Mouse (Mus musculus) retina, adult 2 months (tissue): Measurements from ENCODE around the gene Cfap97d2.

Experiments
- DNase-seq: peaks from one replicate; pipeline ENCODE4 v3.0.0-alpha.2; 2012; ENCODE audit warnings: low read depth, low spot score

Gene Cfap97d2

DNA sequence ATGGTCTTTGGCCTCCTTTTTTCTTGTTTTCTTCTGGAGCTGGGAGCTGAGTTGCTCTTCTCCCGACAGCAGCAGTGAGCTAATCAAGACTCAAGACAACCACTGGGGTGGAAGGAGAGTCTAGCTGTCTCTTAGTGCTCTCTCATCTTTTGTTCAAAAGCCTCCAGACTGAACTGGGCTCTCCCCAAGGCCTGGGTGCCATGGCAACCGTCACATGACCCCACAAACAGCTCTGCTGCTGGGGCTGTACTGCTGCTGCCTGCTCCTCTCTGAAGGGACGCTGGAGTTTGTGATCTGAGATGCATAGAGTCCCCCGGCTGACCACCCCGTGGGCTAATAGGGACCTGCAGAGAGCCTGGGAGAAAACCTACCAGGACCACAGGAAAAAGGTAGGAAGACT, at the start of gene Cfap97d2:
TSS of gene Cfap97d2 (plus strand) at position 222 of the 400 bp plus-strand sequence.
- DNase-seq = peak; percentile 30

DNA sequence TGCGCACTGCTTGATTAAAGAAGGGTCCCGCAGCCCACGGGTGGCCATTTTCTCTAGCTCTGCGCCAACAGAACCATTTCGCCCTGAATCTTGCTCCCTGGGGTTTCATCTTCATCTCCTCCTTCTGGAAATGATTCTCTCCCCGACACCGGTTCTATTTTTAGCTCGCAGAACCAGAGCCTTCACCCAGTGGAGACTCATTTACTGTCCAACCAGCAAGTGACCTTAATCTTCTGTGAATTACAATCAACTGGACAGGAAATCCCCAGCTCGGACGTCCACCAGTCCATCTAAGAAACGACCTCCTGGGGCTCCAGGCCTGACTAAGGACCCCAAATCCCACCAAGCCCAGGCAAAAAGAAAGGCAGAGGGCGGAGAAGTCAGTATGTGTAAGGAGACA, 48.2 kb upstream of the Cfap97d2 start:
- no peak for DNase-seq

- DNase-seq = no peak
Observed at GRCm38 (mm10) chr8:13660323-13660722, 45.4 kb upstream of the Cfap97d2 start.

DNA sequence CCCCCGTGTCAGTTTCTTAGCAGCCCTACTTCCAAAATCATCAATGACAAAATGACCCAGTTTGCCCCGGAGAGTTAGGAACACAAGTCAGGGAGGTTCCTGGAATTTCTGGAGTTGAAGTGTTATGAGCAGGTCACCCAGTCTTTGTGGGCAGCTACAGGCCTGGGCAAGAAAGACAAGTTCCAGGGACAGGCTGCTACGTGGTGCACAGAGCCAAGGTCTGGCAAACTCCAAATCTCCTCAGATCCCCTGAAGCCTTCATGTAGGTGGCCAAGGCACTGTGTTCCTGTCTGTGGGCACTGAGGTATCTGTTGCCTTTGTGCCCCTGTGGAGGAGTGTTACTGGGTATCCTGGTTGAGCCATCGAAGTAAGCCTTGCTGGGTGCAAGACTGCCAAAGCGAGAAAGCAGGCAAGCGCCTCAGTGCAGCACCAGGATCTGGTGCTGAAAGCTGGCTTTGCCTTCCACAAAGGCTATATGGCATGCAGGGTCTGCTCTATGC, 40.9 kb upstream of the Cfap97d2 start:
- DNase-seq = no peak

DNA sequence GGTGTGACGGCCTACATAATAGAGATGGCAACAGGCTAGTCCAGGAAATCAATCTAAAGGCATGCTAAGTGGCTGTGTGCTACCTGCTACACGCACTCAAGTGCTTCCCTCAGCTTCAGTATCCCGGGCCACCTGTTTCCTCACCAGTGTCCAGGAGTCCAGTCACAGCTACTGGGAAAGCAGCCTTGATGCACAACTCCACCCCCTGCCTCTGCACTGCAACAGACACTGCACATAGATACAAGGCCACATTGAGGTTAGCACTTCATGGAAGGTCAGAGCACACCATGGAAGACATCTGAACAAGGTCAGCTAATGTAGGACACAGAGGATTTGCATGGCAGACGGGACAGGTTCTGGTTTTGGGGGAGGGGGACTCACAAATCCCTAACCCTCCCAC, 40.2 kb upstream of the Cfap97d2 start:
- no peak for DNase-seq

GRCm38 (mm10) chr8:13665944-13666343, 39.7 kb upstream of the Cfap97d2 start:
- no peak for DNase-seq

- no peak for DNase-seq
Observed at GRCm38 (mm10) chr8:13667917-13668316, 37.8 kb upstream of the Cfap97d2 start.

DNA sequence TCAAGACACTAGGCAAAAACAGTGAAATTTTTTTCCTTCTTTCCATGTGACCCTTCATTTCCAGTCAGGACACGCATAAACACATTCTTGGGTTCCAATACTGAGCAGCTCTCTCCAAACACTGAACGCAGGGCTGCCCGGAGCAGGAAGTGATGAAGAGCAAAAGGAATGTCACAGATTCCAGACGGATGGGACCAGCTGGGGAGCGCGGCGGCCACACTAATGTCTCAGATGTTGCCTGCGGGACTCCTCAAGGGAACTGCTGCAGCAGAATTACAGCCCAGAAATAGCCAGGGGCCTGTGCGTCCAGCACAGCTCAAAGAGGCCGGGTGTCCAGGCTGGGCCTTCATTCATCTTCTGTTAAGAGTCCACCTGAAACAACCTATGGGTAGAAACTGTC, 37.3 kb upstream of the Cfap97d2 start:
- no peak for DNase-seq

GRCm38 (mm10) chr8:13670011-13670471, 35.6 kb upstream of the Cfap97d2 start:
- no peak for DNase-seq

DNA sequence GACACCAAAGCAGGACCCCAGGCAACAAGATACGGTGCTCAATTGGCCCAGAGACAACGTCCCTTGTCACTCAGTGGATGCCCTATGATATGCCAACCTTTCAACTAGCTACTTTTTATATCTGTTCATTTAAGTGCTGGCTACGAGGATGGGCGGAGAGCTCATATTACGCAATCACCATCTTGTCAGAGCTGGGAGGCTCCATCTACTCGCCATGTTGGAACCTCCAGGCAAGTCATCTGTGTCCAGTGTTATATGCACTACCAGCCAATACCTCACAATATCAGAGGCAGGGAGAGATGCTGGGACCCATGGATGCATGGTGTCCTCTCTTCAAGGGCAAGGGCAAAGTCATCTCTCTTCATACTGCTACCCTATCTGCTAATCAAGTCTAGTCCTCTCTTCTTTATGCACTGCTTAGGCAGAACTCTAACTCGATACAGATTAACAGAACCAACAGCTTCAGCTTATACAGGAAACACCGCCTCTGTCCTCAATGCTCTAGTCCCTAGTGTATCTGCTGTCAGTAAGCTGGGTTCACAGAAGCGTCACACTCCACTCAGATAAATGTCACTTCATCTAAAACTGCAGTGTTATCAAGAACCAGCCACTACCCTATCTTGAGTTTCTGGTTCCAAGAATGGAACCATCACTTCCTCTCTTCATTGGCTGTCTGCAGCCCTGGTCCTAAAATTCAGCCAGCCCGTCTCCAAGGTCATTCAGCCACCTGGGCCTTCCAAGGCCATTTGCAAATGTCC, 34.3 kb upstream of the Cfap97d2 start:
- DNase-seq = no peak

- DNase-seq = no peak
Observed at GRCm38 (mm10) chr8:13673215-13673614, 32.5 kb upstream of the Cfap97d2 start.

DNA sequence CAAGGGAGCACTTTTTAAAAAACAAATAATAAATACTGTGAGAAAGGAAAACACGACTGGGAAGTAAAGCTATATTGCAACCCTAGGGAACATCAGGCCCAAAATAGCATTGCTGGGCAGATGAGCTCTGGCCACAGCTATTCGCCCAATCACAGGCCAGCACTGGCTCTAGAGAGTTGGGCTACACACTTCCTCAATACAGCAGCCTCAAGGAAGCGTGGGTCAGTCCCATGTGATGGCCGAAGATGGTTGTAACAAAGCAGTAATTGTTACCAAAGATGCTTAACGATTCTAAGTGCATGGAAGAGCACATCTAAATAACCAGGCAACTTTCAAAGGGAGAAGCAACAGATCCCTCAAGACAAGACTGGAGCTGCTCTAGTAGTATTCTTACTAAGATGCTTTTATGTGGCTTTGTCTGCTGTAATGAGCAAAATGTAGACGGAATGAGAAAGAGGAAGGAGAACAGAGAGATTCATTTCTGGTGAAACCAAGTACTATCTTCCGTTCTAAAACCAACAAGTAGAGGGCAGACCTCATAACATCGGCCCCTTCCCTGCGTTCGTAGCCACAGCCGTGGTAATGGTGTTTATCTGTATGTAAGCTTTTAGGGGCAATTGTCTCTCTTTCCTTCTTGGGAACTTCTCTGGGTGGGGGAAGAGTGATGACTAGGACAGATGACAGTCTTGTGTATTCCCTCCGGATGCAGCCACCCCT, 31.2 kb upstream of the Cfap97d2 start:
- no peak for DNase-seq

DNA sequence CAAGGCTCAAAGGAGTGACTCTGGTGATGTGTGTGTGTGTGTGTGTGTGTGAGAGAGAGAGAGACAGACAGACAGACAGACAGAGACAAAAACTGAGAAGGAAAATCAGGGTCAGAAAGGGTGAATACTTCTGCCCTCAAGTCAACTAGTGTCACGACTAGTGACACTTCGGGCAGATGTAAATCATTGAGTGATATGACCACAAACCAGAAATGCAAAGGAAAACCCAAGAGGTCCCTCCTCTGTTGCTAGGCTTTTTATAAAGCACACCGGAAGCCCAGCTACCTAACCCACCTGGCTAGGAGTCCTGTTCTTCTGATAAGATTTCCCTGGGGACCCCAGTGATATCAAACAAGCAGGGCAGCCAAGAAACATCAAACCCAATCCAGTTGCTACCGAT, 30.6 kb upstream of the Cfap97d2 start:
- no peak for DNase-seq

- no peak for DNase-seq
Observed at GRCm38 (mm10) chr8:13675524-13675923, 30.2 kb upstream of the Cfap97d2 start.

DNA sequence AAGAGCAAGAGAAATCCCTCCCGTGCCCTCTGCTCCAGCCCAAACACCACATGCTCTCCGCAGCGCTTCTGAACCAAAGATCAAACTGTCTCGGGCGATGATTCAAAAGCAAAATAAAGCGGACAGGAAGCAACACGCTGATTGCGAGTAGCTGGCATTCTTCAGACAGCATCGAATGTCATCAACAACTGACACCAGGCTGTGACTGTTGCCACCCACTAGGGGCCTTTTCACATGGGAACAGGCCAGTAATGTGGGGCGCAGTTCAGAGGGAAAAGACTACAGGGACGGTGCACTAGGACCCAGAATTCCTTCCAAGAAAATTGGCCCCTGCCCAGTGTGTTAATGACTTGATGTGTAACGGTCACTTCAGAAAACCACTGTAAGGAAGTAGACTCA, 29.4 kb upstream of the Cfap97d2 start:
- DNase-seq = no peak

DNA sequence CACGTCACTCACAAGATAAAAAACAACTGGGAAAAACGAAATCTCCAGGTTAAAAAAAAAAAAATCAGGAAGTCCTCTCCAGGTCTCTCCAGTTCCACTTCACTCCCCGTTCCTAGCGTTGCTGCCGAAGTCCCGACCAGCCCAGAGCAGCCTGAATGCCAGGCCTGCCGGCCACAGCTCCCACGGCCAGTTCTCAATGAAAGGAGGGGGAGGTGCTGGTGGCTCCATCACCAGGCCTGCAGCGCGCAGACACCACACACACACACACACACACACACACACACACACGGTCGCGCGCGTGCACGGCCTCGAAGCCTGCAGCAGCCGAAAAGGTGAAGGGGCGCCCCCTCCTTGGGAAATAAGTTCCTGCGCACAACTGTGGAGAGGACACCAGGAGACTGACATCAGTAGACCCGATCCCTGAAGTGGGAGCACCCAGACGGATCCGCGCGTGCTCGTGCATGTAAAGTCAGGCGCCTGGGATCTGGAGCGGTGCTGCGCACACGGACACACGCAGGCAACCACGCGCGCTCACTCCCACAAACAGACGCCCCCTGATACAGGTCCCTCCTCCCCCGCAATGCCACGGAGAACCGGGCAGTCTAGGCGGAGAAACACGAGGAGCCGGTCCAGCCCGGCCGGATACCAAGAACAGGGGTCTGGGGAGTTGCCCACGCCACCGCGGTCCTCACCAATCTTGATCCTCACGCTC, 28.8 kb upstream of the Cfap97d2 start:
- DNase-seq = no peak

DNA sequence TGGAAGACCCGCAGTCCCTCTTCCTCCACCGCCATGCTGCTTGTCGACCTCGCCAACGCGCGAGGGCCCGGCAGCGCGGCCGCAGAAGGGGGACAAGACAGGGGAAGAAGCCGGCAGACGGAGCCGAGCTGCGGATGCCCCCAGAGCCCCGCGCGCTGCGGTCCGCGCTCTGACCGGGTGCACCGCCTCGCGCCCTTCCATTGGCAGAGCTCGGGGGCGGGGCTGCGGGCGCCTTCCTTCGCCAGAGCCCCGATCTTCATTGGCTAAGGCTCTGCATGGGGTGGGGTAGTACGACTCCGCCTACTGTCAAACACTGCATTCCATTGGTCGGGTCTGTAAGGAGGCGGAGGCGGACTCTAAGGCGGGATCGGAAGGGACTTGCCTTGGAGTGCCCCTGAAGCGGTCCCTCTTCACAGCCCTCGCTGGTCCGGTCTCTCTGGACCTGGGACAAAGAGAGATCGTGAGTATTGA, 28.2 kb upstream of the Cfap97d2 start, which contains the start of gene Rasa3:
TSS of gene Rasa3 (minus strand) at position 191 of the 471 bp plus-strand sequence.
- peak; percentile 77 for DNase-seq

DNA sequence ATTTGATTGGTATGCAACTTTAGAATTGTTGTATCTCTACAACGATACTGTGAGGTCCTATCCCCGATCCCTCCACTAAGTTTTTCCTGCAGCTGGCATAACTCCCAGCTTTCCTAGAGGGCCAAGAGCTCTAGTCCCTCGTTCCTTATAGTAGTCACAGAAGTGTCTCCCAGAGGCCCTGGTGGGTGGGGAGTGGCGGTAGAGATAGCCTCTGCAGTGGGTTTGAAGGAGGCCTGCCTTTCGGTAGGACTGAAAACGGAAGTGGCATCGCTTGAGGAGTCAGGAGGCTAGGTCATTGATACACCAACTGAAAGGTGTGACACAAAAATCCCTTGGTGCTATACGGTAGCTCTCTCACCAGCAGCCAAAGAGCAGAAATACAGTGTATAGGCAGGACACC, 27.5 kb upstream of the Cfap97d2 start:
- no peak for DNase-seq

GRCm38 (mm10) chr8:13684131-13684530, 21.6 kb upstream of the Cfap97d2 start:
- DNase-seq = no peak

- no peak for DNase-seq
Observed at GRCm38 (mm10) chr8:13685674-13686314, 19.9 kb upstream of the Cfap97d2 start.

DNA sequence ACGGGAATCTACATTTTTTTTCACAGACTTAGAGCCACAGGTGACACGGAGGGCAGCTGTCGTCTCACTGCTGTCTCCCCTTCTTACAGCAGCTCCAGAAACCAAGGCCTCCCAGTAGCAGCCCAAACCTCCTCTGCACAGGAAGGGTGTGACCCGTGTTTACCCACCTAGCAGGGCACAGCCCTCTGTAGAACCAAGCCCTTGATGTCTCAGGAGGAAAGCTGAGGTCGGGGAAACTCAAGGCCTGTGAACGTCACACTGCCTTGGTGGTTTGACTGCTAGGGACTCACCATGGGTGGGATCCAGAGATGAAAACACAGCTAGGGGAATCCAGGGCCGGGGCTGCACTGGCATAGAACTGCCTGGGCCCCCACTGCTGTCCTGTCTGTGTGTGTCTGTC, 19.3 kb upstream of the Cfap97d2 start:
- no peak for DNase-seq
